Mouse (Mus musculus): ENCODE results near the gene Tbc1d2b.

Gene Tbc1d2b

GRCm38 (mm10) chr9:90172528-90173321 is 97.9 kb downstream of the Tbc1d2b start:
- peak; percentile 42 for DNase-seq (ENCODE audit: low read depth, low spot score)

- peak; percentile 35 for DNase-seq (ENCODE audit: low read depth, low spot score)
Observed at GRCm38 (mm10) chr9:90171421-90171820, 99.2 kb downstream of the Tbc1d2b start.

GRCm38 (mm10) chr9:90169965-90170364 is 100.6 kb downstream of the Tbc1d2b start:
- DNase-seq (ENCODE audit: low read depth, low spot score): no peak

GRCm38 (mm10) chr9:90166615-90167014 is 104.0 kb downstream of the Tbc1d2b start:
- DNase-seq (ENCODE audit: low read depth, low spot score): no peak

GRCm38 (mm10) chr9:90165590-90165989 is 105.0 kb downstream of the Tbc1d2b start:
- no peak for DNase-seq (ENCODE audit: low read depth, low spot score)

- no peak for DNase-seq (ENCODE audit: low read depth, low spot score)
Observed at GRCm38 (mm10) chr9:90164670-90165453, 105.7 kb downstream of the Tbc1d2b start.

- DNase-seq (ENCODE audit: low read depth, low spot score): no peak
Observed at GRCm38 (mm10) chr9:90163749-90164095, 106.9 kb downstream of the Tbc1d2b start.

- peak; percentile 86 for DNase-seq (ENCODE audit: low read depth, low spot score)
Observed at GRCm38 (mm10) chr9:90162926-90163748, 107.5 kb downstream of the Tbc1d2b start, which contains the start of gene Adamts7. Adamts7 (plus strand) TSS chr9:90163069.

- peak; percentile 93 for DNase-seq (ENCODE audit: low read depth, low spot score)
Observed at GRCm38 (mm10) chr9:90162243-90162925, 108.2 kb downstream of the Tbc1d2b start.

Data from ZHBTc4 (cell line).